Mouse (Mus musculus): ENCODE measurements around the gene 4933427D14Rik.

4933427D14Rik gene

GRCm38 (mm10) chr11:72145182-72145876 is 61.9 kb downstream of the 4933427D14Rik start:
- in situ Hi-C loops (cut with MboI, MseI) = no loop called here

- in situ Hi-C loops (cut with MboI, MseI) = no loop called here
Measured at GRCm38 (mm10) chr11:72142889-72143288, 64.4 kb downstream of the 4933427D14Rik start.

GRCm38 (mm10) chr11:72140198-72140597 is 67.1 kb downstream of the 4933427D14Rik start:
- in situ Hi-C loops (cut with MboI, MseI) = no loop called here

- in situ Hi-C loops (cut with MboI, MseI) = no loop called here
Measured at GRCm38 (mm10) chr11:72136231-72136982, 70.9 kb downstream of the 4933427D14Rik start.

- in situ Hi-C loops (cut with MboI, MseI) = no loop called here
Measured at GRCm38 (mm10) chr11:72135383-72136158, 71.7 kb downstream of the 4933427D14Rik start, which contains the start of gene Pitpnm3. Gene Pitpnm3, minus strand, starts transcription at chr11:72135778.

GRCm38 (mm10) chr11:72134536-72135382 is 72.5 kb downstream of the 4933427D14Rik start:
- in situ Hi-C loops (cut with MboI, MseI) = no loop called here

GRCm38 (mm10) chr11:72133075-72133474 is 74.2 kb downstream of the 4933427D14Rik start:
- in situ Hi-C loops (cut with MboI, MseI) = no loop called here

GRCm38 (mm10) chr11:72132266-72132665 is 75.0 kb downstream of the 4933427D14Rik start:
- in situ Hi-C loops (cut with MboI, MseI) = no loop called here

GRCm38 (mm10) chr11:72131697-72132096 is 75.6 kb downstream of the 4933427D14Rik start:
- in situ Hi-C loops (cut with MboI, MseI) = no loop called here

GRCm38 (mm10) chr11:72130905-72131304 is 76.4 kb downstream of the 4933427D14Rik start:
- in situ Hi-C loops (cut with MboI, MseI) = no loop called here

- in situ Hi-C loops (cut with MboI, MseI) = no loop called here
Measured at GRCm38 (mm10) chr11:72130472-72130871, 76.8 kb downstream of the 4933427D14Rik start.

- in situ Hi-C loops (cut with MboI, MseI) = no loop called here
Measured at GRCm38 (mm10) chr11:72130021-72130420, 77.2 kb downstream of the 4933427D14Rik start.

- in situ Hi-C loops (cut with MboI, MseI) = no loop called here
Measured at GRCm38 (mm10) chr11:72129032-72129894, 78.0 kb downstream of the 4933427D14Rik start.

- in situ Hi-C loops (cut with MboI, MseI) = no loop called here
Measured at GRCm38 (mm10) chr11:72127450-72128189, 79.6 kb downstream of the 4933427D14Rik start.

GRCm38 (mm10) chr11:72125781-72126180 is 81.5 kb downstream of the 4933427D14Rik start:
- in situ Hi-C loops (cut with MboI, MseI) = no loop called here

GRCm38 (mm10) chr11:72123531-72123930 is 83.7 kb downstream of the 4933427D14Rik start:
- in situ Hi-C loops (cut with MboI, MseI) = no loop called here

GRCm38 (mm10) chr11:72120354-72120753 is 86.9 kb downstream of the 4933427D14Rik start:
- in situ Hi-C loops (cut with MboI, MseI) = no loop called here

- in situ Hi-C loops (cut with MboI, MseI) = loop anchor here (10.0 kb wide), 1 partner anchor 1426 kb away; no protein-coding TSS in a partner anchor
Measured at GRCm38 (mm10) chr11:72118630-72119029, 88.6 kb downstream of the 4933427D14Rik start.

GRCm38 (mm10) chr11:72113296-72113695 is 94.0 kb downstream of the 4933427D14Rik start:
- in situ Hi-C loops (cut with MboI, MseI) = loop anchor here (10.0 kb wide), 1 partner anchor 1432 kb away; no protein-coding TSS in a partner anchor
